Mouse (Mus musculus) c-Kit-positive CD71-negative TER-119-negative erythroid progenitor cells, embryonic 14.5 days (primary cell): ENCODE results near the gene Ppip5k2.

ENCODE experiments used
- DNase-seq: peaks from one replicate; pipeline ENCODE4 v3.0.0-alpha.2; 2013; ENCODE audit warnings: low read depth

The Ppip5k2 gene

GRCm38 (mm10) chr1:97660687-97661405 lies 109.4 kb downstream of the Ppip5k2 start:
- no peak for DNase-seq

- DNase-seq, result no peak
These were observed 110.8 kb downstream of the Ppip5k2 start for GRCm38 (mm10) chr1:97659405-97659804.

- DNase-seq, result no peak
These were observed 112.4 kb downstream of the Ppip5k2 start for GRCm38 (mm10) chr1:97657786-97658185.

GRCm38 (mm10) chr1:97657201-97657600 lies 113.0 kb downstream of the Ppip5k2 start:
- no peak for DNase-seq
